Mouse (Mus musculus) R1 (cell line): ENCODE measurements around the gene Cenpw.

Experiments
- DNase-seq: peaks from one replicate; pipeline ENCODE4 v3.0.0-alpha.2; 2018; ENCODE audit warnings: low read depth, low spot score

The Cenpw gene

GRCm38 (mm10) chr10:30199916-30200826 lies at the start of gene Cenpw:
Cenpw (minus strand) TSS chr10:30200560.
- peak; percentile 96 for DNase-seq

DNA sequence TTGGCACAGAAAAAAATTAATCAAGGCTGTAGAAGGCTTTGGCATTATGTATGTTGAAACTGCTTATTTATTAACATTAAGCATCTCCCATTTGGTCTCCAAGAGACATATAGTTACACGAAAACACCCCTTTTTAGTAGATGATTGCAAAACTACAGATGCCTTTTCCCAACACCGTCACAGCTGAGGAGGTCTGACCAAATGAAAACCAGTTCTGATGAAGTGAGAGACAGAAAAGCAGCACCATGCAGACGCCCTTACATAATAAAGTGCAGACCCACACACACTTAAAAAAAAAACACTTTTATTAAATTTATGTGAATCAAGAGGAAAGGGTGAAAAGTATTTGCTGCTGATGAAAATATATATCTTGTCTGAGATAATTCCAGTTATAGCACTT lies 49.3 kb upstream of the Cenpw start:
- no peak for DNase-seq

DNA sequence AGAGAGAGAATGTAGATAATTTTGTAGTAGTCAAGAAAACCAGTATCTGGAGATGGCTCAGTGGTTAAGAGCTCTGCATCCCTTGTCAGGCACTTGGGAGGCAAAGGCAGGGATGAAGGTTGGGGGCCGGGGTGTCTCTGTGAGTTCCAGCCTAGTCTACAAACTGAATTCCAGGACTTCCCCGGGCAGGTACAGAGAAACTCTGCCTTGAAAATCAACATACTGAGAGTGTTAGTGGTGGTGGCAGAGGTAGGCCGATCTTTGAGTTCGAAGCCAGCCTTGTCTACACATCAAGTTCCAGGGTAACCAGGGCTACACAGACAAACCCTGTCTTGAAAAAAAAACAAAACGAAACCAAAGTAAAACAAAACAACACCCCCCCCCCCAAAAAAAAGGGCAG lies 859 bp downstream of the Cenpw start:
- DNase-seq: peak; percentile 14

DNA sequence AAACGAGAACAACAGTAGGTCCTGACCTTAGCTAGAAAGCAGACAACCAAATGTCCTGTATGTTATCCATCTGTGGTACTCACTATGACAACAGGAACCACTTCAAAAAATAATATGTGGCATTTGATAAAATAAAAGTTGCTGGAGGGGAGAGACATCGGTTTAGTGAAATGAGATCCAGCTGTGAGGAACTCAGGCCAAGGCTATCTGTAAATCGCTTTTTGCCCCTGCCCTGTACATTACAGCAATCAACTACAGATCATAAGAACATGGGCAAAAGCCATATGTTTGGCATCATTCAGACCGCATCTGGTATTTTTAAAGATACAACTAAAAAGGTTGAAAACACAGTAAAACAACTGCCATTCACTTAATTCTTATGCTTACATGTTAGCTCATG lies 32.7 kb downstream of the Cenpw start:
- no peak for DNase-seq
